Mouse (Mus musculus): ENCODE data around the gene Rasgrf1.

Rasgrf1 gene

DNA sequence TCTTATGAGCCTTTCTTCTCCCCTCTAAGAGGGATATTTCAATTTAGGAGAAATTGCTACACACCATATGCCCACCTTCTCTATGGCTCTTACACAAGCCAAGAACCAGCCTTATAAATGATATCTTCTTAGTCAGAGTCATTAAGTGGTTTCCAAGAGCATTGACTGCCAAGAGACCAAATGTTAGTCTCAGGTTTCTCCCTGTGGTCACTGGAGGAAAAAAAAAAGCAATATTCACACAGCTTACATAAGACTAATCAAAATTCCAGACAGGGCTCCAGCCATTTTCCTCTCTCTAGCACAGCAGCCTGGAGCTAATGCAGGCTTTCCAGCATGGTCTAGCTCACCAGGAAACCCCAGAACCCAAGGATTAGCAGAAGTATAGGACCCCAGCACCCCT, 3.1 kb upstream of the Rasgrf1 start:
- peak in 1 of 2 experiments; percentile 46 for DNase-seq (ENCODE audit: low spot score in 2 of 2)

DNA sequence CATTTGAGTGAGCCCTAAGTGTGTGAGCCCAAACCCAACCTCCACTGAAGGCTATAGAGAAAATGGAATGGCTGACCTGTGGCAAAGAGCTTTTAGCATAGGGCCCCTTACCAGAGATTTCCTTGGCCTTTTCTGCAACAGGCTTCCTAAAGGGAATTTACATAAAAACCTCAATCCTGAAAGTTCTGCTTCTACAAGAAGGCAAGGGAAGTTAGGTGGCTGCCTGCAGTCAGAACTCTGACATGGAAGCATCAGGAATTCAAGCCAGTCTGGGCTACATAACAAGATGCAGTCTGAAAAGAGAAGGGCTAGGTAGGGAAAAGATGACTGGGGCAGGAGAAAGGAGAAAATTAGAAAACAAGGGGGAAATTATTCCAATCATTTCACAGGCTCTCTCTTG, 1.8 kb upstream of the Rasgrf1 start:
- DNase-seq (ENCODE audit: low spot score in 2 of 2), result no peak

DNA sequence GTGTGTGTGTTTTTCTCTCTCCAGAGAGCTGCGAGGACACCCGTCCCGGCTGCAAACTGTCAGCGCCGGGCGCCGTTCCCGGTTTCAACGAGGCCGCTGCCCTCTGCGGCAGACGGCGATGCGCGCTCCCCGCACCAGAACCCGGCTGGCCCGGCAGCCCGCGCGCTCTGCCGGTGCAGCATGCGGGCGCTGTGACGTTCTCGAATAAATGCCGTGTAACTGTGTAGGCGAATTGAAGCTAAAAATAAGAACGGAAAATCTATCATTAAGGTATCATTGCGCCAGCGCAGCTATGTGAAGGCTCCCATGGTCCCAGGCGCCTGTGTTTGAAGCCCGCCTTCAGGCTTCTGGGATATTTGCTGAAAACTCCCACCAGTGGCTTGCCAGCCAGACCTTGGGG, 1.1 kb upstream of the Rasgrf1 start:
- no peak for DNase-seq (ENCODE audit: low spot score in 2 of 2)

DNA sequence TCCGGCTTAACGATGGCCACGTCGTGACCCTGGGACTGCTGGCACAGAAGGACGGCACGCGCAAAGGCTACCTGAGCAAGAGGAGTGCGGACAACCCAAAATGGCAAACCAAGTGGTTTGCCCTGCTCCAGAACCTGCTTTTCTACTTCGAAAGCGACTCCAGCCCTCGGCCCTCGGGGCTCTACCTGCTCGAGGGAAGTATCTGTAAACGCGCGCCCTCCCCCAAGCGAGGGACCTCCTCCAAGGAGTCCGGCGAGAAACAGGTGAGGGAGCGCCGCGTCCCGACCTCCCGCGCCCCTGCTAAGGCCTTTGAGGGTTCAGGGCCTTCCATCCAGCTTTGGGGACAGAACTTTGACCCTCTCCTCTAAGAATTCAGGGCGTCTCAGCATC, 298 bp downstream of the Rasgrf1 start:
- DNase-seq (ENCODE audit: low spot score in 2 of 2), result no peak

DNA sequence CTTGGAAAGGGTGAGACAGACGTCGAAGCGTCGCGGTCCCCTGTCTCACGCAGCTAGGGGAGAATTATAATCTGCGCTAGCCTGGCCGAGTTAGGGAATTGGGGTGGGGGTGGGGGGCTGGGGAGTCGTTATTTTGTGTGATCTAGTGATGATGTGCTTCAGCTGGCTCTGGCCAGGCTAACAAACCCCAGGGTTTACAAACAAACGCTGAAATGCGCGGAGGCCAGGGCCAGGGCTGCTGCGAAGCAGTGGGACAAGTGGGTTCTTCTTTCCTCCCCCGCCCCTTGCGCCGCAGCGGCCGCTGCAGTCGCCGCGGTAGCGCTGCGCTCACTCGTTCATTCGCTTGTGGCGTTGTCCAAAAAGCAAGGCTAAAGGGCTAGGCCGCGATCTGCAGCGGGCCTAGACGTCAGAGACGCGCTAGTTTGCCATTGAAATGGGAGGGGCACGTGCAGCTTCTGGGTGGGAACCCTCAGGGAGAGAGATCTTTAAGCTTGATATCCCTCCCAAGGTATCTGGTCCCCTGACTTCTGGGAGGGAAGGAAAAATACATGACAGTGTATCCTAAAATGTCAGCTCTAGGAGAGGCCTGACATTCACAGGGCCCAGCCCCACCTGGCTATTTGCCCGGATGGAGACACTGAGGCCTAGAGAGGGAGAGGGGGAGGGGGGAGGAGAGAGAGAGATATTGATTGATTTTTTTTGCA, 1.2 kb downstream of the Rasgrf1 start:
- no peak for DNase-seq (ENCODE audit: low spot score in 2 of 2)

DNA sequence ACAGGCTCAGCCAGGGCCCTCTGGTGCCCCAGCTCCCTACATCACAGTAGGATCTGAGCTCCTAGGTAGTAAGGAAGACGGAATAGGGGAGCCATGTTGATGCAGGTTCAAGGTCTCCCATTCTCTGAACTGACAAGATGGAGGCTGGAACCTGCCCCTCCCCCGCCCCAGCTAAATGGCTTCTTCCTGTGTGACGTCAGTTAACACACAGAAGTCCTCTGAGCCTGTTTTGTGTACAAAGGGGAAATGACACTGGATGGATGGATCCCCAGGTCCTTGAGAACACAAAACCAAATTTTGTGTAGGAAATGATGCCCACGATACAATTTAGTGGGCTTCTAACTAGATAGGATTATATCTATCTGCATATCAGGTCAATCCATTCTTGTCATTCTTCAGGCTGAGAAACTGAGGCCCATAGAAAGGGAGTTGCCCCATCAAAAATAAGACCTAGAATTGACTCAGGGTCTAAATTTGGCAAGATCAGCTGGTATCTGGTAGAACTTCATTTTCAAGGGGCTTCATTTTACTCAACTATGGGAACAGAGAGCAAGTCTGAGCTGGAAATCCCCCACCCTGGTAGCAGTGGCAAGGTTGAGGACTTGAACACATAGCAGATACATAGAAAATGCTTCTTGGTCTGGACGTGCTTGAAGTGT, 2.3 kb downstream of the Rasgrf1 start:
- DNase-seq (ENCODE audit: low spot score in 2 of 2), result no peak

DNA sequence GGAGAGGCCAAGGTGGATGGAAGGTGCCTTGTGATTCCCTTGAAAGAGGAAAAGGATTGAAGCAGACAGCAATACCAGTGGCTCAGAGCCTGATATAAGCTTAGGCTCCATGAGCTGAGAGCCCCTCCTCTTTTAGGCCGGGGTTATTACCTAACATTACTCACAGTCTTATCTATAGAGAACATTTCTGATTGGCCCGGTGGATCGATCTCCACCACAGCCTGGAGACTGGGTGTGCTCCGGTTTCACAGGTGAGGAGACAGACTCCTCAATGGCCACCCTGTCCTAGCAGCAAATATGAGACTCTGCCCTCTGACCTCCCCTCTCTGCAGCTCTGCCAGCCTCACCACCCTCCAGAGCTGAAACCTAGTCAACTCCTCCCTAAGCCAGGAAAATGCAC, 3.4 kb downstream of the Rasgrf1 start:
- DNase-seq (ENCODE audit: low spot score in 2 of 2), result no peak

DNA sequence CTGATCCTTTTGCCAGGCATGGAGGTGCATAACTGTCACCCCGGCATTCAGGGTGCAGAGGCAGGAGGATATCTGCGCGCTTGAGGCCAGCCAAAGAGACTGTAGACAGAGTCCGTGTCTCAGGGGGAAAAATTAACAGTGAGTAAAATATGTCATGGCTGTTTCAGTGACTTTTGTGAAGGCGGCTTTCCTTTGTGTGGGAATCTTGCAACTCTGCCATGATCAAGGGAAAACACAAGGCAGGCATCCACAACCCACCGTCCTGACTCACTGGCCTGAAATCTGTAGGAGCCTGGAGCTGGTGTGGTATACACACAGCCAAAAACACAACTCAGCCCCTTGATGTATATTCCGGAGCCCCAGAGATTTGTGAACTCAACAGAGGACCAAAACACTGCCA, 6.8 kb downstream of the Rasgrf1 start:
- no peak for DNase-seq (ENCODE audit: low spot score in 2 of 2)

DNA sequence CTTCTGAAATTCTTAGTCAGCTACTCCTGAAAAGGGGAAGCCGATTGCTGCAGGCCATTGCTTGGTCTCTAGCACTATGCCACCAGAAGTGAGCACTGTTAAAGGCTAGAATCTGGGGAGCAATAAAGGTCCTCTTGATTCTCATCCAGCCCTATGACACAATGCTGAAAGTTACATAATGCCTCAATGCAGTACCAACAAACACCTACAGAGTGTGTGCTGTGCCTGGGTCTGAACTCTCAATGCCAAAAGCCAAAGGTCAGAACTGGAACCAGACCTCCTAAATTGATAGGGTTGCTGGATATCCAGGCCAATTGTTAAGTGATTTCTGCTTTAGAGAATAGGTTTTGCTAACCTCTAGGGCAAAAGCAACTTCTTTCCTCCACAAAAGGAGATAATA, 7.7 kb downstream of the Rasgrf1 start:
- DNase-seq (ENCODE audit: low spot score in 2 of 2), result no peak

DNA sequence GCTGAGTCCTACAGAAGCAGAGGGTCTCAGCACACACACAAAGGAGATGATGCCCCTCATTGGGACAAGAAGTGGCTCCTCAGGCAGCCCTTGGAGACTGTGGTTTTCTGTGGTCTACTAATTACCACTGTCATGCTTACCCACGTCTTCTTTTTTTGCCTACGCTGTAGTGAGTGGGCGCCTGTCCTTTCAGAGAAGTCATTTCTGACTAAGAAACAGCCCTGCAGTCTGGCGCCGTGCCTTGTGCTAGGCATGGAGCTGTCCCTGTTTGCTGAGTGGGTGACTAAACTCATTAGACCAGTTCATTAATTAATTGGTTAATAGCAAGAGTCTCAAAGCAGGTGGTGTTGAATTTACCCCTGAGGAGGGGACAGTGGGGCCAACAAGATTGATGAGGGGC, 9.1 kb downstream of the Rasgrf1 start:
- no peak for DNase-seq (ENCODE audit: low spot score in 2 of 2)

DNA sequence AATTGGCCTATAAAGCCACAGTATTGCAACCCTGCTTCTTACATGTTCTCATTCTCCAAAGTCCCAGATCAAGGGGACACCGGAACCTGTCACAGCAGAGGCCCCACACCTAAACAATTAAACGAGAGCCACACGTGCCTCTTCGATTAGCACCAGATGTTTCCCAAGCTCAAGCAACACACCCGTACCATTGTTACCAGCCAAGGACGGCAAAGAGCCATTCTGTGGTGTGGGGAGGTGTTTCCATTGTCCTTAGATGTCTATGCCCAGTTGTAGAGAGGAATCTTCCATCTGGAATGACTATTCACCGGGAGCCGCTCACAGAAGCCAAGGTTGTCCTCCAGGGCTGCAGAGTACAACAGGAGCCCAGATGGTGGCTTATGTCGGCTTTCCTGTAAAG, 11.4 kb downstream of the Rasgrf1 start:
- DNase-seq (ENCODE audit: low spot score in 2 of 2), result no peak

DNA sequence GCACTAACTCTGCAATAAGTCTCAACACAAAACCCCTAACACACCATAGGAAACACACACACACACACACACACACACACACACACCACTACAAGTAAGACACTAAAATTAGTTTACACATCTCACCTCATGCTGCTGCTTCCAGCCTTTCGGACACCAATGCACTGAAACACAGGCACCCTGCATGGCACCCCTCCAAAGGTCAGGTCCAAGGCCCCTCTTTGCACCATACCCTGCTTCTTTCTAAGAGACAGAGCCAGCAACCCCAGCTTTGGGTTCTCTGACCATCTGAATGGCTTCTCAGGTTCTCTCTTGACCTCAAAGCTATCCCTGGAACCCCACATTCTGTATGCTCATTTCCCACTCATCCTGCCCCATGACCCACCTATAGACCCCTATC, 13.0 kb downstream of the Rasgrf1 start:
- no peak for DNase-seq (ENCODE audit: low spot score in 2 of 2)

DNA sequence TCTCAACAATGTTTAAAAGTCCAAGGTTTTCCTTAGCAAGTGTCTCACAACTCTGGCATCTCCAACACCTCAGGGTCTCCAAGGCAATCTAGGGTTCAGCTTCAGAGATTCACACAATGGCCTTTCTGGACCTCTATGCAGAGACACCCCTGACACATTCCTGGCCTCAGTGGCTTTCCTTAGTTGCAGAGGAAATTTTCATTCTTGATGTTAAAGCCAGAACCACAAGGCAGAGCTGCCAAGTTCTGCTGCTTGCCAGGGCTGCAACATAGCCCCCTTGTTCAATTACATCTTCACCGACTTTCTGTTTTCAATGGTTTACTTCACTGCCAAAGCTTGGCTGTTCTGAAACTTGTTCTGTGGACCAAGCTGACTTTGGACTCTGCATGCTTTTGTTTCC, 15.1 kb downstream of the Rasgrf1 start:
- DNase-seq (ENCODE audit: low spot score in 2 of 2), result peak in 1 of 2 experiments; percentile 6

DNA sequence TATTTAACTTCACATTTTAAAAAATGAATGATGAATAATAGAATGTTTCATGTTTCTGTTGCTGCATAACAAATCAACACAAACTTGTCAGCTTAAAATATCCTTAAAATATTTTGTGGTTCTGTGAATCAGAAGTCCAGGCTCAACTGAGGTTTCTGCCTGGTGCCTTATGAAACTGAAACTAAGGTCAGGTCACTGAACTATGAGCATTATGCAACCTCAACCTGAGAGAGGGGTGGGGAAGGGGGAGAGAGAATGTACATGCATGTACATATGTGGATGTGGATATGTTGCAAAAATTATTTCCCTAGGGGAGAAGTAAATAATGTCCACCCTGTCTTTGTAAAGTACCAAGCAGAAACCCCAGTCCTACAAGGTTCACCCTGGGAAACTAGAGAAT, 18.8 kb downstream of the Rasgrf1 start:
- no peak for DNase-seq (ENCODE audit: low spot score in 2 of 2)

DNA sequence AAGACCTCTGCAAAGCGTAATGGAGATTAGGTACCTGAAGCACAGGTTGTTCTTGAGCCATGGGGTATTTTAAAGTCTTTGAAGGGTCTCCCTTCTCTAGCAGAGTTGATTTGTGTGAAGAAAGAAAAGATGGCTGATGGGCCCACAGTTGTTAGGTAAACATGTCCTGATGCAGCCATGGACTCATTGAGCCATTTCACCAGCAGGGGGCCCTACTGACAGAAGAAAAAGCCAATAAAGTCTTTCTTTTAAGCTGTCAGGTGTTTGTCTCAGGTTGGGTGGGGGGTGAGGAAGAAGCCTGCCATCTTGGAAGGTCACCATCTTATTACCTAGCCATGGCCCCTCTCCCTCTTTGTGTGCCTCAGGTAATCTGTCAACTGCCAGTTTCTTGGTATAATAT, 30.7 kb downstream of the Rasgrf1 start:
- no peak for DNase-seq (ENCODE audit: low spot score in 2 of 2)

DNA sequence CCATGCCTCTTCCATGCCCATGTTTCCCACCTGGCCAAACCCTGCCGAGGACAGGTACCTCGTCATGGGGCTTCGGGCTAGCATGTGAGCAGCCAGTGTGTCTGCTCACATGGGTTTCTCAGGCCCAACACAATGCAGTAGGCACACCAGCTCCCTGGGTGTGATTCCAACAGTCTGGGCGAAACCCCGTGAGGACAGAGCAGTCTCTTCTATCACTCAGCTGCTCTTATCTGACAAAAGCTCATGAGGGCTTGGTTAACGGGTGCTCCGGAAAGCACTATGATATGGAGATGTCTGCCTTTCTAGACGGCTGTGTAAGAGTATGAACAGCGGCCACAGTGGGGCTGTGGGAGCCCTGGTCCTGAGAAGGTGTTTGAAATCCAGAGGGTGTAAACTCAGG, 37.1 kb downstream of the Rasgrf1 start:
- peak in 1 of 2 experiments; percentile 51 for DNase-seq (ENCODE audit: low spot score in 2 of 2)

DNA sequence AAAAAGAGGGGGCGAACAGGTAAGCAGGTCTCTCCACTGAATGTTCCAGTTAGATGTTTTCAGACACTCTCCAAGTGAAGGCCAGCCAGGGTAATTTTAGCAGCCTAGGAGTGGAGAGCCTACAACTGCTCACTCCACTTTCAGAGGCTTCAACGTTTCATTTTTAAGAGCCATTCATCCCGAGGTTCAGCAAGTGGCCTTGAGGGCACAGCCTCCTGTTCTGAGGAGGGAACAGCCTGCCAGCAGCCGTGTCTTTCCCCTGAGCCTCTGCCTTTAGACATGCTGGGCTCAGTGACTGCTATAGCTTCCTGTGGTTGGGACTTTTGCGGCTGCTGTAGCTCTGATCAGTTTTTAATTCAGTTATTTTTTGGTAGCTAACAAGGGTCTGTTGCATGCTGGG, 38.9 kb downstream of the Rasgrf1 start:
- DNase-seq (ENCODE audit: low spot score in 2 of 2), result no peak

DNA sequence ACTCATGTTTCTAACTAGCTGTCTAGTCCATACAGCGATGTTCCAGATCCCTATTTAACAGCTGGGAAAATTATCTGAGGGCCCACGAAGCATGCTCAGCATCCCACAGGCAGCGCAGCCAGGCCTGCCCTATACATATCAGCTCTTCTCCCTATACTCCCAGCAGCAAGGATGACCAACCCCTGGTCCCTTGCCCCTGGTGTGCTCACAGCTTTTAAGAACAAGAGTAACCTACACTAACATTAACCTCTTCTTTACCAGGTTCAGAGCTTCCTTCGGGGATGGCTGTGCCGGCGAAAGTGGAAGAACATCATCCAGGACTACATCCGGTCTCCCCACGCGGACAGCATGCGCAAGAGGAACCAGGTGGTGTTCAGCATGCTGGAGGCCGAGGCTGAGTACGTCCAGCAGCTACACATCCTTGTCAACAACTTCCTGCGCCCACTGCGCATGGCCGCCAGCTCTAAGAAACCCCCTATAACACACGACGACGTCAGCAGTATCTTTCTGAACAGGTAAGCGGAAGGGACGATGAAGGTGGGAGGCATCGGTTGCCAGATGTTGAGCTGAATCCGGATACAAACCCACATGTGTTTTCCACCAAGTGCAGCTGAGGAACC, 44.0 kb downstream of the Rasgrf1 start:
- peak in 1 of 2 experiments; percentile 53 for DNase-seq (ENCODE audit: low spot score in 2 of 2)

DNA sequence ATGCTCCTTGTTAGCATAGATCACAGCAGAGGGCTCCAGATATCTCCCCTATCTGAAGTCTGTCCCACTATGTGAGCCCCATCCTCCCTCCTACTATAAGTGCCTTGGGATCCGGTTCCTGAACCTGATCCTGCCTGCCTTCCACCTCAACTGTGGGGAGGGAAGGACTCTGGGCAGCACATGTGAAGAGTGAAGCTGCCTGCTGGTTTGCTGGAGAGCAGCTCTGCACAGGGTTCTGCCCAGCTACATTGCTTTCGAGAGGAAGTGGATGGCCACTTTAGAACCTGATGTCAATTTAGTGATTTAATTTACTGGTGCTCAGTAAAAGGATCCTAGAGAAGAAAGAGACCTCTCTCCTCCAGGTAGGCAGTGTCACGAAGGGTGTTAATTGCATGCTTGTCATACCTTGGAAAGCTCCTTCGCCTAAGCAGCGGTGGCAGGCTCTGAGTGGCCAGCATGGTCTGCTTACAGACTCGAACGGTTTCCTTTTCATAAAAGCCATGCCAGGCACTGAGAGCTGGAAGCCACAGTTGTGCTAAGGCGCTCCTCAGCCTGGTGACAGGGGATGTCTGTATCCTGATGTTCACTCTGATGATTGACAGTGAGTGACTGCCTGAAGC, 45.3 kb downstream of the Rasgrf1 start:
- DNase-seq (ENCODE audit: low spot score in 2 of 2), result peak in 1 of 2 experiments; percentile 38

DNA sequence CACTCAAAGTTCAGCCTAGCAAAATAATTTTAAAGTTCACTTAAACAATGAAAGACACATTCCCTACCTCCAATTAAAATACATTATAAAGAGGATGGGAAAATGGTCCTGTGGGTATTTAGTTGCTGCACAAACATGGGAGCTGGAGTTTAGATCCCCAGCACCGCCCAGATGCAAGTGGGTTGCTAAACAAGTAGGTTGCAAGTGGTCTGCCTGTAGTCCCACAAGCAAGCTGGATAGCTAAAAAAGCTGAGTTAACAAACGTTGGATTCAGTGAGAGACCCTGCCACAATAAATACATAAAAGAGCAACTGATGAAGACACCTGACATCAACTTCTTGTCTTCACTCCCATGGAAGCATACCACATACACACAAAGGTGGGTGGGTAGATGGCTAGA, 49.3 kb downstream of the Rasgrf1 start:
- DNase-seq (ENCODE audit: low spot score in 2 of 2), result peak; percentile 6 to 51

DNA sequence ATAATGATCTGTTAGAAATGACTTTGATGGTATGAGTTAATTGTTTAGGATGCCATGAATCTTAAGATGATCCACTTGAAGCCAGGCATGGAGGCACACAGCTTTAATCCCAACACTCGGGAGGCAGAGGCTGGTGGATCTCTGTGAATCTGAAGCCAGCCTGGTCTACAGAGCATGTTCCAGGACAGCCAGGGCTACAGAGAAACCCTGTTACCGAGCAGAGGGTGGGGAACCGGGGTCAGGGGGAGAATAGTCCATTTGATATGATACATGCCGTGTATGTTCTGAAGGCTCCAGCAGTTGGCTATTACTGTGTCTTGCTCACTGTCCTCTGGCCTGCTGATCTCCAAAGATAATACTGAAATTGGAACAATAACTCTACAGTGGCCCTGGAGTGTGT, 54.4 kb downstream of the Rasgrf1 start:
- peak in 1 of 2 experiments; percentile 28 for DNase-seq (ENCODE audit: low spot score in 2 of 2)

DNA sequence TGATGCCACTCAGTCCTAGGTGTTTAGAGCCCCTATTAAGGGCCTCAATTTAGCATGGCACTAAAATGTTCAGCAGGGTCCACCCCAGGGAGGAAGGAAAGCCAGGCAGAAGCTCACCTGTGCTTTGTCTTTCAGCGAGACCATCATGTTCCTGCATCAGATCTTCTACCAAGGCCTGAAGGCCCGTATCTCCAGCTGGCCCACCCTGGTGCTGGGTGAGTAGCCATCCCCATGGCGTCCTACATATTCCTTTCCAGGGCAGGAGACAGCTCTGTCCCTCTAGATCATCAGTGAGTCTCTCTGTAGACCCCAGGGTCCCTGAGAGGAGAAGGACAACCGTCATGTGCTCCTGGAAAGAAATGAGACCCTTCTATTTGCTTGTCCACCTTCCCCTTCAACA, 58.0 kb downstream of the Rasgrf1 start:
- DNase-seq (ENCODE audit: low spot score in 2 of 2), result peak in 1 of 2 experiments; percentile 53
